ENCODE assay signal across 7 mouse cellular contexts in the genomic region with DNA sequence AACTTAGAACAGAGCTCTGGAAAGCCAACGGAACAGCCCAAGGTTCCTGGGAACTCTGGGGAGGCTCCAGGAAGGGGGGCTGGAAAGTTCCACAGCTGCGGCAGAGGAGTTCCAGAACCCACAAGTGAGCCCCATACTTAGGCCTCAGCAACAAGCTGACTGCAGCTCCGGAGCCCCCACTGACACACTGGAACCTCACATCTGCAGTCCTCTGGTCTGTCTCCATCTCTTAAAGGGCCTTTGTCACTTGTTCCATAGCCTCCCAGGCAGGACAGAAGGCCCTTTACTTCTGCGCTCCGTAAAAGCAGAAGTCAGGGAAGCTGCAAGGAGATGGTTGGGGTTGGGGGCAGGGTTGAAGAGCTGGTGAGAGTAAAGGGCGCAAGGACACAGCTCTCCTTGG. TPM values are rescaled to one million over a fixed set of nuclear protein-coding genes. Genes with fewer than 3 reads are reported as not detected.
A peak's percentile ranks its signal among the peaks of the same experiment; 100 is the strongest.
DNase-seq lines count a peak whose midpoint lies in the region; ATAC-seq and TF ChIP-seq lines count a peak whose summit lies in the region.

No protein-coding gene starts in this region.

- H3K4me1 ChIP-seq in hindbrain, embryonic 10.5 days (replicated peaks): peaks cover 25% of the 10 kb centered on the region
- no peaks in the 10 kb centered on the region for H3K4me1 ChIP-seq in hindbrain, embryonic 11.5 days (replicated peaks; ENCODE audit: control insufficient read depth, insufficient read depth, low read length)
- H3K4me1 ChIP-seq in spleen, adult 2 months (ENCODE audit: control insufficient read depth, insufficient read depth, insufficient read length): no peaks in the 10 kb centered on the region
- H3K4me1 ChIP-seq in intestine, postnatal 0 days (replicated peaks; ENCODE audit: control insufficient read depth, insufficient read depth, low read length): no peaks in the 10 kb centered on the region; the same call in none of the 2 replicates

- H3K9ac ChIP-seq in hindbrain, embryonic 11.5 days (ENCODE audit: low read depth, low read length): no peak overlapping the region
- no peak overlapping the region for H3K9ac ChIP-seq in intestine, postnatal 0 days (ENCODE audit: low read depth, low read length)

- WGBS in hindbrain, embryonic 10.5 days: 74% methylated on average over 6 of the region's 6 CpGs
- WGBS in hindbrain, embryonic 11.5 days: 78% methylated on average over 6 of the region's 6 CpGs
- WGBS in spleen, adult 2 months: 52% methylated on average over 6 of the region's 6 CpGs
- WGBS in intestine, postnatal 0 days: 66% methylated on average over 6 of the region's 6 CpGs

- no peaks in the 10 kb centered on the region for H3K9me3 ChIP-seq in hindbrain, embryonic 10.5 days
- H3K9me3 ChIP-seq in hindbrain, embryonic 11.5 days (ENCODE audit: control insufficient read depth, low read length): no peaks in the 10 kb centered on the region
- no peaks in the 10 kb centered on the region for H3K9me3 ChIP-seq in intestine, postnatal 0 days (ENCODE audit: control insufficient read depth)

- H3K4me3 ChIP-seq in hindbrain, embryonic 10.5 days: no peak overlapping the region
- H3K4me3 ChIP-seq in hindbrain, embryonic 11.5 days (ENCODE audit: low read depth, low read length): no peak overlapping the region
- H3K4me3 ChIP-seq in spleen, adult 2 months (ENCODE audit: extremely low read depth, insufficient read depth, insufficient read length): no peak overlapping the region
- H3K4me3 ChIP-seq in intestine, postnatal 0 days (ENCODE audit: low read depth, low read length): no peak overlapping the region

- ATAC-seq in hindbrain, embryonic 11.5 days (ENCODE audit: low FRiP score): no peak
- ATAC-seq in intestine, postnatal 0 days: no peak

- H3K36me3 ChIP-seq in hindbrain, embryonic 10.5 days: no peaks in the 10 kb centered on the region
- no peaks in the 10 kb centered on the region for H3K36me3 ChIP-seq in hindbrain, embryonic 11.5 days (ENCODE audit: control insufficient read depth, insufficient read depth, low read length)
- H3K36me3 ChIP-seq in spleen, adult 2 months (ENCODE audit: control insufficient read depth, insufficient read depth, low read length): no peaks in the 10 kb centered on the region
- H3K36me3 ChIP-seq in intestine, postnatal 0 days (ENCODE audit: control insufficient read depth, insufficient read depth): 0 out of 2 replicates have a peak, but pooled peaks cover 3% of the 10 kb centered on the region

- no peak for TF ChIP-seq CTCF in spleen, adult 2 months (IDR thresholded peaks at IDR 0.05; ENCODE audit: extremely low read depth, insufficient read depth, insufficient read length, insufficient replicate concordance)
- TF ChIP-seq CTCF in intestine, postnatal 0 days (IDR thresholded peaks at IDR 0.05; ENCODE audit: low read depth): no peak

- peak overlapping the region; percentile 40; the same call in 1 of the 2 replicates for H3K27ac ChIP-seq in hindbrain, embryonic 10.5 days
- no peak overlapping the region for H3K27ac ChIP-seq in hindbrain, embryonic 11.5 days (ENCODE audit: low read depth, low read length)
- peak overlapping the region; percentile 42 for H3K27ac ChIP-seq in spleen, adult 2 months (ENCODE audit: insufficient read depth, low read length)
- H3K27ac ChIP-seq in intestine, postnatal 0 days (ENCODE audit: low read depth, low read length): peak overlapping the region; percentile 54

- no peak for TF ChIP-seq POLR2A in spleen, adult 2 months (IDR thresholded peaks at IDR 0.05; ENCODE audit: low read depth, low read length)

- no peak overlapping the region for H3K4me2 ChIP-seq in hindbrain, embryonic 11.5 days (replicated peaks; ENCODE audit: low read depth, low read length)
- H3K4me2 ChIP-seq in intestine, postnatal 0 days (replicated peaks; ENCODE audit: low read depth): peak overlapping the region; percentile 27

- DNase-seq in hindbrain, embryonic 10.5 days (ENCODE audit: low spot score): no peak
- no peak for DNase-seq in hindbrain, embryonic 11.5 days (ENCODE audit: low spot score)
- no peak for DNase-seq in spleen, adult 2 months (ENCODE audit: low read depth in 1 of 2, low spot score in 2 of 2)
- DNase-seq in spleen, postnatal 4 days (ENCODE audit: low spot score in 2 of 2): no peak
- no peak for DNase-seq in MN1 (ENCODE audit: low spot score)
- no peak for DNase-seq in cerebellum, postnatal 14 days

- no peaks in the 10 kb centered on the region for H3K27me3 ChIP-seq in hindbrain, embryonic 10.5 days (ENCODE audit: insufficient read depth, poor library complexity, severe bottlenecking)
- H3K27me3 ChIP-seq in hindbrain, embryonic 11.5 days (ENCODE audit: control insufficient read depth, insufficient read depth, low read length): no peaks in the 10 kb centered on the region
- no peaks in the 10 kb centered on the region for H3K27me3 ChIP-seq in spleen, adult 2 months (ENCODE audit: control insufficient read depth, insufficient read depth, low read length)
- no peaks in the 10 kb centered on the region for H3K27me3 ChIP-seq in intestine, postnatal 0 days (replicated peaks; ENCODE audit: control insufficient read depth, insufficient read depth, low read length)

RNA-seq across cellular contexts. Expression of gene Creb3l2, which starts 23.0 kb away (rescaled TPM):
- polyA plus RNA-seq in hindbrain, embryonic 10.5 days (2016; fragmentation: Nextera tagmentation; extraction: Ambion mirVana): 7.6 and 9.4 TPM in 2 replicates
- 7.6 and 10.4 TPM in 2 replicates for polyA plus RNA-seq in hindbrain, embryonic 11.5 days (2014; fragmentation: Nextera tagmentation; extraction: Ambion mirVana)
- polyA plus RNA-seq in spleen, adult 2 months (2012; rRNA removed): 6.6 and 6.8 TPM in 2 replicates
- 9.9 and 10.0 TPM in 2 replicates for polyA plus RNA-seq in intestine, postnatal 0 days (2015; fragmentation: Nextera tagmentation; extraction: Ambion mirVana)
